Mouse (Mus musculus): ENCODE data around the gene Ruvbl1.

Gene Ruvbl1

DNA sequence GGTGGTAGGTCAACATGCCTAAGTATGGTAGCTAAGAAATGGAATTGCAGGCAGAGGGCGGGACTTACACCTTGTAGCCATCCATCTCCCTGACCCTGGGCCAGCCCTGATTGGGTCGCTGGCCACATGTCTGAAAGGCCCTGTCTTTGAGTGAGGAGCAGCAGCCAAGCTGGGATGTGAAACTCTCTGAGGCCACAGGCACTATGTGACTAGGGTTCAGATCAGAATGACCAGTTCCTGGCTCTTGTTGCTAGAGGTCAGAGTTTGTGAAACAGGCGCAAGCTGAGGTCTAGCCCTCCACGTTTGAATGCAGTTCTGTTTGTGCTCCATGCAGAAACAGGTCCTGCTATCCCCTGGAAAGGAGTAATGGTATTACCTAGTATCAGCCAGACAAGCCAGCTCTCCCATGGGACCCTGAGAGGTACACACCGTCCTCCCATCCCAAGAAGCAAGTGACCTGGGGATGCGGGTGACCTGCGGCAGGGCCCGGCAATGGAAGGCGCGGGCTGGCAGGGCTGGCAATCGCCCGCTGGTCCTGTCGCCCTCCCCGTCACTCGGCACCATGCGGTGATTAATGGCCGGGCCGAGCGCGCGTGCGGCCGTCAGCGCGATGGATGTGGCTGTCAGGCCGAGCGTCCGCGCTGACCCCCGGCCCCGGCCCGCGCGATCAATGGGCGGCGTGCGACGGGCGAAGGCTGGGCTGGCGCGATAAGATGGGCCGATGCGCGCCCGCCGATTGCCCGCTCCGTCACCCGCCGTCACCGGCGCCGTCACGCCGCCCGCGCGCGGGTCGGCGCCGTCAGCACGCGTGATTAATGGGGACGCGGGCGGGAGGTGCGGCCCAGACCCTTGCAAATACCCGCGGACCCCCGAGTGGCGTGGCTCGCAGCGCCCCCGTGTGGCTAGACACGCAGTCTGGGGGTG lies 34.5 kb downstream of the Ruvbl1 start:
- DNase-seq, result peak; percentile 92

- no peak for DNase-seq
These were observed 35.2 kb downstream of the Ruvbl1 start for GRCm38 (mm10) chr6:88500405-88500767.

GRCm38 (mm10) chr6:88502030-88502970 lies 37.1 kb downstream of the Ruvbl1 start:
- no peak for DNase-seq

GRCm38 (mm10) chr6:88503044-88503443 lies 37.8 kb downstream of the Ruvbl1 start:
- DNase-seq, result no peak

DNA sequence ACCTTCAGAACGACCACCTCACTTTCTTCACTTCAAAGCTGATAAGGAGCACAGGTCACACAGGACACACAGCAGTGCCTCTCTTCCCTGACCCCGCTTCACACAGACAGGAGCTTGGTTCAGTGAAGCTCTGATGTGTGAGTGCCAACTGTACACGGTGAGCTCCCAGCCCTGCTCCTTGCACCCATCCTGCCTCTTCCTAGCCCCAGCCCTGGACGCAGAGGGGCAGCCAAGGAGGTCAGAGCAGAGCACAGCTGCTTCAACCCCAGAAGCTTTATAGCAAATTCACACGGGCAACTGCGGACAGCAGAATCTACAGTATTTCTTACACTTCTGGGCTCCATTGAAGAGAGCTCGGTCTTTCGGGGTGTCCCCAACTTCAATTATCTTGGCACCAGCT lies 48.8 kb downstream of the Ruvbl1 start:
- peak; percentile 0 for DNase-seq

DNA sequence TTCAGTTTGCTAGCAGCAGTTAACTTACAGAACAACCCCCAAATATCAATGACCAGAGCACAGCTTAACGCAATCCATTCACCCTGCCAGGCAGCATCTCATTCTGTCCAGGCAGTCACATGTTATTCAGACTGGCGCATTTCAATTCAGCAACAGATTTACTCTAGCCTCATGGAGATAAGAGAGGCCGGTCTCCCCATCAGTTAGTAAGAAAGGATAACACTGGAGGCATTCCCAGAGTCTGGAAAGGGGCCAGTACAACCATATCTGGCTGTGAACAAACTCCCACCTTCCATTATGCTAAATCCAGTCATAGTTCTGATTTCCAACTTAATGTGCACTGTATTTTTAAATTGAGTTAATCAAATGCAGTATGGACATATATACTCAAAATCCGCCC lies 49.3 kb downstream of the Ruvbl1 start:
- no peak for DNase-seq

GRCm38 (mm10) chr6:88515971-88516370 lies 50.8 kb downstream of the Ruvbl1 start:
- no peak for DNase-seq

DNA sequence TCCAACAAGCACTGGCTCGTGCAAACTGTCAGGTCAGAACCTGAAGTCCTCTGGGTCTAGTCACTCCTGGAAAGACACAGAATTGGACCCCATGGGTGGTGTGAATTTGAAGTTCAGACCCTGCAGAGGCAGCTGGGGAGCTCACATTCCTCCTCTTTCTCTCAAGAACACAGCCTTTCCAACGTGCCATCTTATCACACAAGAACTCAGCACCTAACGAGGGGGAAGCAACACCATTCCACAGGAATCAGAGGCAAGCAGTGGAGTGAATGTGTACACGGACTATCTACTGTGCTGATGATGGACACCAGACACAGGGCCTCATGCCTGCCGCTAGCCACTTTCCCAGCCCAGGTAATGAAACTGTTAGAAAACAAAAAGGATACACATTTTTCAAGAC lies 51.5 kb downstream of the Ruvbl1 start:
- no peak for DNase-seq

DNA sequence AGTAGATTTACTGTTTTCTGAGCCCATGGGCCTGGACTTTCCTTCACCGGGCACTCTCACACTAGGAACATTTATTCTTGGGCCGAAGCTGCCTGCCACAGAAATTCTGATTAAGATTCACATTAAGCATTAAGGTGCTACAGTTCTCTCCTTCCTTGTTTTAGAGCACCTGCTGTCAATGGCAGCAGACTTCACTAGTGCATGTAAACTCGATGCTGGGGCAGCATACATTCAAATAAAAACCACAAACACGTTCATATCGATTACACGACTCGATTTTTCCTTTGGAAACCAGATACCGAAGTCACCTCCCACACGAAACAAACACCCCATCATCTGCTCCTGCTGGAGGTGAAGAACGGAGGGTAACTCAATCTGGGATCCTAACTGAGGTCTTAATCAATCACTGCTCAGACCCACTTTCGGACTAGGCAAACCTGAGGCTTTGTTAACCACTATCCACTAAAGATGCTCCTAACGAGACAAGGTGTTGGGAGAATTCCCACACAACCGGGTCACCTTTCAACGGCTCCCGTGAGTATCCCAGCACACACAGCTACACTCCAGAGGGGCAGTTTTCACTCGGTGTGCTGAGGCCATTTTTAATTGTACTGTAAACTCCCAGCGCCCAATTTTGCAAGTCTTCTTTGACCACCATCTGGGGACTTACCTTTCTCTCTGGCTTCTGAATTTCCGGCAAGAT lies 52.6 kb downstream of the Ruvbl1 start:
- no peak for DNase-seq

GRCm38 (mm10) chr6:88518404-88519263 lies 53.4 kb downstream of the Ruvbl1 start, which contains the start of gene Sec61a1:
TSS of gene Sec61a1 (minus strand) at chr6:88518905.
- peak; percentile 92 for DNase-seq

DNA sequence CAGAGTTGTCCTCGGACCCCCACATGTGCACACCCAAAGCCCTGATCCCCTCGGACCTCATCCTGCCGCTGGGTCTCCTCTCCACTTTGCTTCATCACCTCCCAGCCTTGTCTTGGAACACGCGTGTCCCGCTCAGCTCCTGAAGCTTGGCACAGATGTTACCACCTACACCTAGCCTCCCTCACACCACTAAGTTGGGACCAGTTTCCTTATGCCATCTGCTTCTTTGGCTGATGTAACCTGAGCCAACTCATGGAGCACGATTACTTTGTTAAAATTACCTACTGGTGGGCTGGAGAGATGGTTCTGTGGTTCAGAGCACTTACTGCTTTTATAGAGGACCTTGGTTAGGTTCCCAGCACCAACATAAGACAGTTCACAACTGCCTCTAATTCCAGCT lies 56.6 kb downstream of the Ruvbl1 start:
- no peak for DNase-seq

DNA sequence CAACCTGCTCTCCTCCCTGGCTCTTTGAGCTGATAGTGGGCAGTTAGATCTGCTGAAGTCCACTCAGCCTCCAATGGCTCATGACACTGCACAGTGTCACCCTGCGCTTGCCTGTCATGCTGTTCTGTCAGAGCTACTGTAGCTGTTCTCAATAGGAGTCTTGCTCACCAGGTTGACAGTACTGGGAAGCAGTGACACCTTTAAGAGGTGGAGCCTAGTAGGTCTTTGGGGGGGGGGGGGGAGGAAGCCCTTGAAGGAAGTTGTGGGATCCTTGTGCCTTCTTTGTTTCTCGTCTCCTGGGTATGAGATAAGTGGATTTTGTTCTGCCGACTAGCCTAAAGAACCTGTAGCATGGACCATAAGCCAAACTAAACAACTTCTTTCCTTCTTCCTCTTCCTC lies 57.4 kb downstream of the Ruvbl1 start:
- no peak for DNase-seq

DNA sequence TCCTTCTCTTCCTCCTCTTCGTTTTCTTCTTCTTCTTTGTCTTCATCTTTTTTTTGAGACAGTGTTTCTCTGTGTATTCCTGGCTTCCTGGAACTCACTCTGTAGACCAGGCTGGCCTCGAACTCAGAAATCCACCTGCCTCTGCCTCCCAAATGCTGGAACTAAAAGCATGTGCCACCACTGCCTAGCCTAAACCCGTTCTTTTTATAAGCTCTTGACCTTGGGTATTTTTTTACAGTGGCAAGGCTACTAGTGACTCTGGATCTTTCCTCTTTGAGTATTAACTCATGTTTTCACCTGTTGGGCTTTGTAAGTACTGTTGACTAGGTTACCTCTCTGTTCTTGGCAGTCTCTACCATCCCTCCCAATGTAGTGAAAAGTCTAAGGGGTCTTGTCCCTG lies 57.8 kb downstream of the Ruvbl1 start:
- no peak for DNase-seq

GRCm38 (mm10) chr6:88523451-88523850 lies 58.2 kb downstream of the Ruvbl1 start:
- no peak for DNase-seq

DNA sequence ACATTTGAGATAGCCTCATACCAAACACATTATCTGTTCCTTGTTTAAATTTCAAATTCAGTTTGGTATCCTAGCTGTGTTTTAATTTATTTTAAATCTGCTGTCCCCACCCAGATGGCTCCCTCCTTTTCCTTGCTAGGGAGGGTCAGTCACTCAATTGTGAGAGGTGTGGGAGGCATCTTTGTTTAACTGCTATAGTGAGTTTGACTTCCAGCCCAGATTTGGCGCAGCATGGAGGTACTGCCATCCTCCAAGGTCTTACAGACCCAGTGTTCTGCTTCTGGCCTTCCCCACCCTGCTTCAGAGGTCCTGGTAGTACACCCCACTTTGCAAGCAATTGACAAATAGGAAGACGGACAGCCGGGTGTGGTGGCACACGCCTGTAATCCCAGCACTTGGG lies 58.8 kb downstream of the Ruvbl1 start:
- DNase-seq, result no peak

DNA sequence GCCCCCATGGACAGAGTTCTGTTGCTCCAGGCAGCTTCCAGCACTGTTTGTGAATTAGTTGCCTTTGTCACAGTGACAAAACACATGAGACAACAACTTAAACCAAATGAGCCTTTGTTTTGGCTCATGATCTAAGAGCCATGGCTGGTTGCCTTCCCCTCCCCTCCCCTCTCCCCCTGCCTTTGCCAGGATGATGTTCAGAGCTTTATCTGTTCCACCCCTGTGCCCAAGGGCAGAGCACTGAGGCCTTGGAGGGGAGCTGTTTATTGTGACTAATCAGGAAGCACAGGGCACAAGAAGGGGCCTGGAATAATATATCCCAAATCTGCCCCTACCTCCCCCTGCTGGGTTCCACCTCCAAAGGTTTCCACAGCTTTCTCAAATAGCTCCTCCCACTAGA lies 65.1 kb downstream of the Ruvbl1 start:
- no peak for DNase-seq

DNA sequence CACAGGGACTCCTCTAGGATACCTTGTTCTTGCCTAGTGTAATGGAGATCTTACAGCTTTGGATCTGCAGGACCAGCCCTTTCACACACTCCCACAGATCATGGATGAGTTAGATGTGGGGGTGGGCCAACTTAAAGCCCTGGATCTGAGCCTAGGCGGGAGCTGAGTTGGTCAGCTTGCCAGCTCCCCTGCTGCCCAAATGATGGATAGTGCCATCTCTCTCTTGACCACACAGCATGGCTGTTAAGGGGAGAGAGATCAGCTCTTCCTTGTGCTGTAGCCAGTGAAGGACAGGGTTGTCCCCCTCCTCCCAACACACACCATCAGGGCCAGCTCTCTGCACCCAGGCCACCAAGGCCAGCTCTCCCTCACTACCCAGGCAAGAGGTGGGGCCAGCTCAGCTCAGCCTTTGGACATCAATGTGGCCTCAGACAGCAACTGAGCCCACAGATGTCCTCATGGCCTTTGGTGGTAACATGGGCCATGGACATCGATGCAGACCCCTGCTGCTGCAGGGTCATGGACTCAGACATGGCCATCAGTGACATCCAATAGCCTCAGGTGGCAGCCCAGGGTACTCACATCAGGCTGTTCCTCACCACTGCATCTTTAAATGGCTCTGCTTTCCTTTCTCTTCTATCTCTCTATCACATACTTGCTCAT lies 75.0 kb downstream of the Ruvbl1 start:
- DNase-seq, result no peak

- DNase-seq, result no peak
These were observed 79.0 kb downstream of the Ruvbl1 start for GRCm38 (mm10) chr6:88544241-88544640.

DNA sequence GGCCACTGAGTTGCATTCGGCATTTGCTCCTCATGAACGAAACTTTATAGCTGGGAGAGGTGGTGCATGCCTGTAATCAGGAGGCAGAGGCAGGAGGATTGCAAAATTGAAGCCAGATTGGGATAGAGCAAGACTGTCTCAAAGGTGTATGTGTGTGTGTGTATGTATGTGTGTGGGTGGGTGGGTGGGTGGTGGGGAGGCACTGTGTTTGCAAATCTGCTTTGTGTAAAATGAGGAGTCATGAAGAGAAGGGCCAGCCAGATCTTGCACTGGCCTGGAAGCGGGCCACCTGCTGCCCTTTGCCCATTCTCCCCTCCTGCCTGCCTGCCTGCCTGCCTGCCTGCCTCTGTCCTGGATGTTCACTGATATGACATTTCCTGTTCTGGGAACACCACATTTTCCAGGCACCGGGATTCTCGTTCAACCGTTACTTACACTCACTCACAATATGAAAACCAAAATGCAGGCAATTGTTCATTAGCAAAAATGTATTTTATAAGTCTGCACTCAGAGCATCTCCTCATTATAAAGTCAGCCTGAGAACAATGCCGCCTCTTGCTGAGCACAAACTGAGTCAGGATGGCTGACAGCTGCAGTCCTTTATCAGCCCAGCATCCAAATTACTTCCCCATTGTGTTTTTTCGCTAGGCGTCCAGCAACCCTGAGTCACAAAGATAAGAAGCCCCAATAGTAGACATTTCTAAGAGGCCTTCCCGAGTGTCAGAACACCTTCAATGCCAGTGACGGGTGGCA lies 79.6 kb downstream of the Ruvbl1 start:
- no peak for DNase-seq

DNA sequence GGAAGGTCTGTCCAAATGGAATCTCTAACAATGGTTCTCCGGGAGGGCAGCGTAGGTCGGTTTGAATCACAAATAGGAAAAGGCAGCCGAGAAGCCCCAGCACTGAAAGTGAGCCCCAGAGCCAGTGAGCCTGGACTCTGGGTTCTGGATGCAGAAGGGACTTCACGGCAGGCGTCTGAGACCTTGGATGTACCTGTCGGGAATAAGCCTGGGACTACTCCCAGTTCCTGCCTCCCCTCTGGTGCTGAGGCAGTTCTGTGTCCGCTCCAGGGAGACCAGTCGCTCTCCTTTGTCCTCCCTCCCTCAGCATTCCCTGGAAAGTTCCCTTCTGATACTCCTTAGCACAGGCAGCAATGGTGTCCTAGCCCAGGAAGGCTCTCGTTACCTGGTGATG lies 80.2 kb downstream of the Ruvbl1 start:
- DNase-seq, result no peak

Data from right cerebral cortex, postnatal 4 days (tissue).